Mouse (Mus musculus): Measurements from ENCODE around the gene Padi4. TPM values are rescaled to one million over a fixed set of nuclear protein-coding genes. Genes with fewer than 3 reads are reported as not detected.

The Padi4 gene
- total and polyA plus RNA-seq, 3 experiments = not detected

DNA sequence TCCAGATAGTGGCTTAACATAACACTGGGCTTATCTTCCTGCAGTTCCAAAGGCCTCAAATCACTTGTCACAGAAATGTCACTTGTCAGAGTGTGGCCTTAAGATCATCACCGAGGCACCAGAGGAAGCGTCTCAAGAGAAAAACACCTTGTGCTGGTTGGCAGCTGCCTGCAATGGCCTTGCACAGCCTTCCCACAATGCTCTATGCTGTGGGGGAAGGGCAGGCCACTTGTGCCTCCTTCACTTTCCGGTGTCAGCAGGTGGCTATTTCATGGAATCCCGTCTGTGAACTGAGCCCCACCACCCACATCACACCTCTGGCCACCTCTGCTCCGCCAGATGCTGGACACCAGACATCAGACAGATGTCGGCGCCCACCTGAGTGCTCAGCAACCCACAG, 20.7 kb downstream of the Padi4 start:
- no peak for DNase-seq (ENCODE audit: extremely low read depth)
- no peak overlapping the region for H3K27ac ChIP-seq (ENCODE audit: insufficient read depth, low read depth)
- peaks cover 6% of the 10 kb centered on the region in 2 experiments for H3K4me1 ChIP-seq (ENCODE audit: control insufficient read depth in 1 of 2, insufficient read depth in 2 of 2)
- H3K4me3 ChIP-seq (replicated peaks in 1 of 3; ENCODE audit: low read depth in 2 of 3, low read length in 2 of 3, poor library complexity in 1 of 3) = no peak overlapping the region
- dilution Hi-C loops (cut with MboI; ENCODE audit: extremely low pct_ligation_motif_present, extremely low pct_unique_long_range_greater_than_20kb, low sequenced_read_pairs) = no loop called here
- no peaks in the 10 kb centered on the region for H3K79me2 ChIP-seq (replicated peaks; ENCODE audit: control insufficient read depth, extremely low read depth, insufficient read depth, poor library complexity, severe bottlenecking)
- no peak overlapping the region for H3K4me2 ChIP-seq (ENCODE audit: insufficient read depth, low read depth, poor library complexity, severe bottlenecking)
- no peak overlapping the region for H3K9ac ChIP-seq (ENCODE audit: insufficient read depth, low read depth)
- H3K36me3 ChIP-seq (replicated peaks in 1 of 2; ENCODE audit: control insufficient read depth in 1 of 2, insufficient read depth in 1 of 2, low read length in 1 of 2) = no peaks in the 10 kb centered on the region
- in situ Hi-C loops (cut with MboI; ENCODE audit: low pct_ligation_motif_present, low pct_unique_long_range_greater_than_20kb, low sequenced_read_pairs) = no loop called here
- TF ChIP-seq ZNF384 (IDR thresholded peaks at IDR 0.05; ENCODE audit: low read depth, low read length) (no peak), MYC (IDR thresholded peaks at IDR 0.05; ENCODE audit: low read depth, low read length) (no peak), ELF1 (IDR thresholded peaks at IDR 0.05; ENCODE audit: low read depth, low read length) (no peak), UBTF (IDR thresholded peaks at IDR 0.05; ENCODE audit: low read depth, low read length) (no peak), IRF4 (IDR thresholded peaks at IDR 0.05; ENCODE audit: low read depth, low read length) (no peak), NRF1 (IDR thresholded peaks at IDR 0.05; ENCODE audit: low read depth, low read length) (no peak), PAX5 (IDR thresholded peaks at IDR 0.05; ENCODE audit: low read length) (no peak), GABPA (IDR thresholded peaks at IDR 0.05; ENCODE audit: insufficient replicate concordance, low read depth, low read length) (no peak), MAX (IDR thresholded peaks at IDR 0.05; ENCODE audit: low read length) (no peak), CHD2 (IDR thresholded peaks at IDR 0.05; ENCODE audit: low read length) (no peak), JUN (IDR thresholded peaks at IDR 0.05; ENCODE audit: insufficient read depth, low read depth, low read length) (no peak), RCOR1 (conservative IDR thresholded peaks at IDR 0.05; ENCODE audit: low read depth, low read length) (no peak)
- H3K27me3 ChIP-seq (replicated peaks) = peaks cover 81% of the 10 kb centered on the region
- no peaks in the 10 kb centered on the region for H3K9me3 ChIP-seq (replicated peaks; ENCODE audit: low read length)

GRCm38 (mm10) chr4:140750328-140750727, 23.7 kb downstream of the Padi4 start:
- in situ Hi-C loops (cut with MboI; ENCODE audit: low pct_ligation_motif_present, low pct_unique_long_range_greater_than_20kb, low sequenced_read_pairs) (no loop called here), dilution Hi-C loops (cut with MboI; ENCODE audit: extremely low pct_ligation_motif_present, extremely low pct_unique_long_range_greater_than_20kb, low sequenced_read_pairs) (no loop called here)
- Histone ChIP-seq H3K9me3 (replicated peaks; ENCODE audit: low read length) (no peaks in the 10 kb centered on the region), H3K27ac (ENCODE audit: insufficient read depth, low read depth) (no peak overlapping the region), H3K9ac (ENCODE audit: insufficient read depth, low read depth) (no peak overlapping the region), H3K4me1 (ENCODE audit: control insufficient read depth in 1 of 2, insufficient read depth in 2 of 2) (peaks cover 6% of the 10 kb centered on the region in 2 experiments), H3K27me3 (replicated peaks) (peaks cover 75% of the 10 kb centered on the region), H3K4me3 (replicated peaks in 1 of 3; ENCODE audit: low read depth in 2 of 3, low read length in 2 of 3, poor library complexity in 1 of 3) (no peak overlapping the region), H3K4me2 (ENCODE audit: insufficient read depth, low read depth, poor library complexity, severe bottlenecking) (peak overlapping the region; percentile 51; the same call in 1 of the 2 replicates), H3K36me3 (replicated peaks in 1 of 2; ENCODE audit: control insufficient read depth in 1 of 2, insufficient read depth in 1 of 2, low read length in 1 of 2) (no peaks in the 10 kb centered on the region), H3K79me2 (replicated peaks; ENCODE audit: control insufficient read depth, extremely low read depth, insufficient read depth, poor library complexity, severe bottlenecking) (no peaks in the 10 kb centered on the region)
- DNase-seq (ENCODE audit: extremely low read depth) = no peak
- TF ChIP-seq MAX (IDR thresholded peaks at IDR 0.05; ENCODE audit: low read length) (0 out of 2 replicates have a peak, but pooled peaks have one; percentile 41), SMC3 (IDR thresholded peaks at IDR 0.05; ENCODE audit: low read depth, low read length) (no peak), EP300 (IDR thresholded peaks at IDR 0.05; ENCODE audit: low read length) (no peak), USF1 (IDR thresholded peaks at IDR 0.05; ENCODE audit: low read depth, low read length) (peak; percentile 69), USF2 (conservative IDR thresholded peaks at IDR 0.05; ENCODE audit: low read depth, low read length) (peak; percentile 52; the same call in 1 of the 2 replicates), JUND (conservative IDR thresholded peaks at IDR 0.05; ENCODE audit: low read depth, low read length) (no peak)

Measured in CH12.LX (cell line).